Mouse (Mus musculus): ENCODE measurements at regions not wholly inside any gene's neighbourhood (a gene's known extent, or its start where the extent isn't known, plus 50 kb on each side); places are given as distances from the start of the nearest gene placed in this dataset.

- DNase-seq (ENCODE audit: low read depth) = no peak
Observed at GRCm38 (mm10) chr1:137863506-137863905, 312.0 kb downstream of the Ptprc start.

GRCm38 (mm10) chr1:137852262-137852661 lies 323.2 kb downstream of the Ptprc start:
- DNase-seq (ENCODE audit: low read depth) = no peak

- no peak for DNase-seq (ENCODE audit: low read depth)
Observed at GRCm38 (mm10) chr1:137847311-137847923, 328.1 kb downstream of the Ptprc start.

- no peak for DNase-seq (ENCODE audit: low read depth)
Observed at GRCm38 (mm10) chr1:137846857-137847256, 328.7 kb downstream of the Ptprc start.

GRCm38 (mm10) chr1:137840531-137840930 lies 335.0 kb downstream of the Ptprc start:
- no peak for DNase-seq (ENCODE audit: low read depth)

GRCm38 (mm10) chr1:137839703-137840102 lies 335.8 kb downstream of the Ptprc start:
- no peak for DNase-seq (ENCODE audit: low read depth)

- DNase-seq (ENCODE audit: low read depth) = no peak
Observed at GRCm38 (mm10) chr1:137839263-137839662, 336.2 kb downstream of the Ptprc start.

GRCm38 (mm10) chr1:137838357-137838756 lies 337.2 kb downstream of the Ptprc start:
- DNase-seq (ENCODE audit: low read depth) = no peak

GRCm38 (mm10) chr1:137833535-137833934 lies 342.0 kb downstream of the Ptprc start:
- DNase-seq (ENCODE audit: low read depth) = no peak

GRCm38 (mm10) chr1:137831284-137831683 lies 344.2 kb downstream of the Ptprc start:
- no peak for DNase-seq (ENCODE audit: low read depth)

GRCm38 (mm10) chr1:137827379-137827778 lies 348.1 kb downstream of the Ptprc start:
- no peak for DNase-seq (ENCODE audit: low read depth)

GRCm38 (mm10) chr1:137815401-137815888 lies 360.1 kb downstream of the Ptprc start:
- DNase-seq (ENCODE audit: low read depth) = no peak

- DNase-seq (ENCODE audit: low read depth) = no peak
Observed at GRCm38 (mm10) chr1:137814556-137814955, 361.0 kb downstream of the Ptprc start.

- DNase-seq (ENCODE audit: low read depth) = no peak
Observed at GRCm38 (mm10) chr1:137813716-137814115, 361.8 kb downstream of the Ptprc start.

GRCm38 (mm10) chr1:137811981-137812380 lies 363.5 kb downstream of the Ptprc start:
- no peak for DNase-seq (ENCODE audit: low read depth)

- no peak for DNase-seq (ENCODE audit: low read depth)
Observed at GRCm38 (mm10) chr1:137806742-137807141, 368.8 kb downstream of the Ptprc start.

GRCm38 (mm10) chr1:137806252-137806651 lies 369.3 kb downstream of the Ptprc start:
- DNase-seq (ENCODE audit: low read depth) = no peak

- no peak for DNase-seq (ENCODE audit: low read depth)
Observed at GRCm38 (mm10) chr1:137802119-137802518, 373.4 kb downstream of the Ptprc start.

GRCm38 (mm10) chr1:137800752-137801151 lies 374.8 kb downstream of the Ptprc start:
- DNase-seq (ENCODE audit: low read depth) = no peak

- DNase-seq (ENCODE audit: low read depth) = no peak
Observed at GRCm38 (mm10) chr1:137788789-137789188, 386.7 kb downstream of the Ptprc start.

GRCm38 (mm10) chr1:137786653-137787052 lies 388.9 kb downstream of the Ptprc start:
- DNase-seq (ENCODE audit: low read depth) = no peak

GRCm38 (mm10) chr1:137774586-137774985 lies 400.9 kb downstream of the Ptprc start:
- DNase-seq (ENCODE audit: low read depth) = no peak

- no peak for DNase-seq (ENCODE audit: low read depth)
Observed at GRCm38 (mm10) chr1:137760797-137761196, 414.7 kb downstream of the Ptprc start.

- DNase-seq (ENCODE audit: low read depth) = peak; percentile 70
Observed at GRCm38 (mm10) chr1:137751446-137751961, 424.0 kb downstream of the Ptprc start.

All from gonadal fat pad, adult 2 months (tissue).